Mouse (Mus musculus) cerebellum, postnatal 10 days (tissue): ENCODE data around the gene Tbrg1.
A peak's percentile ranks its signal among the peaks of the same experiment; 100 is the strongest.

Source experiments
- DNase-seq, 2 experiments: peaks; one replicate each; pipeline ENCODE4 v3.0.0; 2021; ENCODE audit warnings: mixed read lengths in 2 of 2

Gene Tbrg1

DNA sequence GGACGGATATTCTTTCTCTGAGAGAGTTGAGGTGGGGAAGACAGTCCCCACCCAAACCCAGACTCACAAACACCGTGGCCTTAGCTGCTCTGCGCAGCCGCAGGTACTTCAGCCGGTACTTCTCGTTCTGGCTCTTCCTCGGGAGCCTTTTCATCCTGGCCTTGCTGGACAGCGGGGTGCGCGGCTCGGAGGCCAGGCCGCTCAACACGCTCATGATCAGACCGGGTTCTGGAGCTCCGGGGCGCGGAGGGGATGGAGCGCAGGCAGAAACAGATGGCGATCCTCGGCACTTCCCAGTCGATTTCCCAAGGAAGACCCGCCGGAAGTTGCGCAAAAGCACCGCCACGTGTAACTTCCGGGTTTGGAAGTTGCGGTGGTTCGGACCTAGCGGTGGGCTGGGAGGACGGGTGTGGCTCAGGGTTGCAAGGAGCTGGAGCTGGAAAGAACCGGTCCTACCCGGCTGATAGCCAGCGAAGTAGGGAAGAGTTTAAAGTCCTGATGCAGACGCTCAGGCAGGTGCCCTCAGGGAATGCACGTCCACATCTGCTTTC is at the start of gene Tbrg1:
TSS of gene Tbrg1 (minus strand) at position 382 of the 551 bp plus-strand sequence.
- DNase-seq, result peak; percentile 84 to 86

DNA sequence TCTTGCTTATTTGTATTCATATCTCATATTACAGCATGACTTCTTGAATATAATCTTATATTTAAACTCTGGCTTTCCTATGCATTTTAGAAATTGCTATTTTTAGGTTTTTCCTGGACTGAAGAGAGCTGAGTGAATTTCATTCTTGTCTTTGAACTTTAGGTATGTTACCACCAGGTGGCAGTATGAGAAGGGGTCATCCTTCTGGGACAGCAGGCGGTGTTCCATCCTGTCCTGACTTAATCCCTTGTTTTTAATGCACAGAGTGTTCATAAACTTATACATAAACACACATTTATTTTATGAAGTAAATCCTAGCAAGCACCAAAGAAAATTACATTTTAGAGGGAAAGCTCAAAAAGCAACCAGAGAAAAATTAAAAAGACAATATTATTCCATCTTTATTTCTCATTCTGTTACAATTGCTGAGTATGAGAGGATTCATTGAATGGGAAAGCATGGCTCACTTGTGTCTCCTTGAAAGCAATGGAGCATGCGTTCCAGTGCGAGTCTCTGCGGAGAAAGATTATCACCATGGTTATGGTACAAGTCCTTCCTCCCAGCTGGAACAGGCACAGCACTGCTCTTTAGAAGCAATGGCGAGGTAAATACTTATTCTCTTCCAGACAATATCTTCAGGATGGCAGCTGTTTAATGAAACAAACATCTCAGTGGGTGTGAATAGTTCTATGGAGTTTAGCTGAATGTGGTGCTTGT is 33.0 kb upstream of the Tbrg1 start:
- DNase-seq, result peak; percentile 51 to 66

DNA sequence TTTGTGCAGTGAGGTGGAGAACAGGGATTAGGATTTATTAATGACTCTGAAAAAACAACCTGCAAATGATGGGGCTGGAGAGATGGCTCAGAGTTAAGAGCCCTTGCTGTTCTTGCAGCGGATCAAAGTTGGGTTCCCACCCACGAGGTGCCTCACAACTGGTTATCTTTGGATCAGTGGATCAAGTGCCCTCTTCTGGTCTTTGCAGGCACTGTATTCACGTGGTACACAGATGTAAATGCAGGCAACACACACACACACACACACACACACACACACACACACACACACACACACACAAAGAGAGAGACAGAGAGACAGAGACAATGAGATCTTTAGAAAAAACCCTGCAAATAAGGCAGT is 30.8 kb upstream of the Tbrg1 start:
- peak in 1 of 2 experiments; percentile 4 for DNase-seq

DNA sequence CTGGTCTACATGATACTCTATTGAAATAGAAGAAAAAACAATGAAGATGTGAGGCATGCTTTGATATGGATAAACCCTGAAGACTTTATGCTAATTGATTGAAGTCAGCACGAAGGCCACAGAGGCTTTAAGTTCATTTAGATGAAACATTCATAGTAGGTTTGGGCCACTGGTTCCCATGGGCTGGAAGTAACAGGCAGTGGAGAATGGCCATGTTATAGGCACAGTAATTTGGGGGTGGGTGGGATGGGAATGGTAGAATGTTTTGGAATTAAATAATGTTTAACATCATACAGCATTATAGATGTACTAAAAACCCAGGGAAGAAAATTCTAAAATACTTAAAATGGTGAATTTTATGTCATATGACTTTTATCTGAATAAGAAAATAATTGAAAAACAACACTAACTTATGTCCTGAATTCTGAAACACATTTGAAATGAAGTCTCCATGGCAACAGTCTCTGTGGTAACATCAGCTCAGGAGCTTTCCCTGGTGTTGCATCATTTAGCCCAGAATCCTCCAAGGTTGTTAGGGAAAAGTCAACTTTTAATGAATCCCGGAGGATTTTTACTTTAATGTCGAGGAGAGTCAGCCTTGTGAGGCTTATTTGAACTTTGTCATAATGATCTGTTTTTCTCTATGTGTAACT is 30.3 kb upstream of the Tbrg1 start:
- DNase-seq, result no peak

DNA sequence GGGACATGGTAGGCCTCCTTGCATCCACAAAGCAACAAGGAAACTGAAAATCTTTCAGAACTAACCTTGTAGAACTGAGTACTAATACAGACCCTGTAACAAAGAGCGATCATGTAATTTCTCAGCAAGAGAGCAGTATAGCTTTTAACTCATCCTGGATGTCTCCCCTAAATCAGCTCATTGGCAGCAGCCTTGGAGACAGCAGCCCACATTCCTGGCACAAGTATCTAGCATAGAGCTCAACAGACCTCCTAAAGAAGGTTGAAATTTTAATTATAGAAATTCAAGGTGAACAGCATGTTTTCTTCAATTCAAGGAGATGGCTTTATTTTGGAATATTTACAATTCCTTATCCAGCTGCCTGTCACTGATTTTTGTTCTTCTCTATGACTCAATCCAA is 24.0 kb upstream of the Tbrg1 start:
- no peak for DNase-seq

DNA sequence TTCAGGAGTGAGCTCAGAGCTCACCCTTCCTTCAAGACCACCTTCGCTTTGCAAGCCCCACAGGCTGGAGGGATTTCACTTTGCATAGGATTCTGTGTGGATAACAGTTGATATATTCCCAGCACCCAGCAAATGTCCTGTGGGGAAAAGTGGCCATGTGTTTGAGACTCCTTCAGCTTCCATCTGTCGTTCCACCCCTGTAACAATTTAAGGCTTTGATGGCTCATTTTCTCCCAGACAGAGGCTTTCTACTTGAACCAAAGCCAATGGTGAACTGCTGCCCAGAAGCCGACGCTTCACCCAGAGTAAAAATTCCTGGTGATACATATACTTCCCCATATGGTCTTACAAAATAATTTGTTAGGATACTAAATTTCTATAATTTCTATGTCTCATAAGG is 18.2 kb upstream of the Tbrg1 start:
- peak in 1 of 2 experiments; percentile 8 for DNase-seq

DNA sequence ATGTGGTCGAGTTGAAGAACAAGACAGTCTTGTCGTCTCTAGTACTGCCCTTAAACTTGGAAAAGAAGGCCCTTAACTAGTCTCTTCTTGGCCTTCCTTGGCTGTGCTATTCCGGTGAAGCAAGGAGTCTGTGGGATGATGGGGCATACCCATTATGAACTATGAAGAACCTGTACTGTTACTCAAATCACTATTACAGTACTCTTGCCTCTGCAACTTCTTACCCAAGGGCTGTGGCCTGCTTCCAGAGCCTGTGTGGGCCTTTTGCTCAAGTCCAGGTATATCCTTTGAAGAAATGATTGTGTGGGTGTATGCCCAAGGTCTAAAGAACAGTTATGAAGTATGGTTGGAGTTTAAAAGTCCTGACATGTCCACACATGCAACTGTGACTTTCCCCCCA is 13.1 kb upstream of the Tbrg1 start:
- no peak for DNase-seq

DNA sequence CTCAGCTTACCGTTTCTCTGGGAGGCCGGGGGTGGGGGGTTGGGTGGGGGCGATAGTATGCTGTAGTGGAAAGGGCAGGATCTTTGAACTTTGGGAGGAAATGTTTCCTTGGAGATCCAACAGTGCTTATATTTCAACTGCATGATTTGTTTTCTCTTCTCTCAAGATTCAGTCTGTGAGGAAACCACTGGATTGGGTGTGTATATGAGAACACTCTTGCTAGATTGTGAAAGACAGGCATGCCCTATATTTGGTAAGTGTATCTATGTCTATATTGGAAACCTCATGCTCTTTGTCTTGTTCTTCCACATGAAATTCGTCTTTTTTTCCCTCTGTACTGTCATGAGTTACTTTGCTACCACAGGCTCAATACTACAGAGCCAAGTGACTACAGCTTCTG is 12.6 kb upstream of the Tbrg1 start:
- DNase-seq, result no peak

DNA sequence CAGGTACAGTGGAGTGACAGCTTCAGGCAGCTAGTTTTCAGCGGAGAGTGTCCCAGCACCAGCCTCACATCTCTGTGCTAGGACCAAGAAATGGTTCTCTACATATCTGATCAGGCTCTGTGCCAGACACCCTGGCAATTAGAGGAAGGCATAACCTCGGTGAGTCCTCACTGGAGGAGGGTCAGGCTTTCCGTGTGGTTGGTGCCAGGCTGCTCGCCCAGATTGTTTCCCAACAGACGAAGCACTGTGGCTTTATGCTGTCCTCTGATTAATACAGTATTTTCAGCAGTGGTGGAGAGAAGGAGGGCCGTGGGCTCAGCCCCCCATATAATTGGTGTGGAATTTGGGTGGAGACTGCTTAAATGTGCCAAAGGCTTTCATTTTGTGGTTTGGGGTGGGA is 12.0 kb upstream of the Tbrg1 start, which contains the start of gene Panx3:
TSS of gene Panx3 (minus strand) at position 121 of the 400 bp plus-strand sequence.
- DNase-seq, result no peak

DNA sequence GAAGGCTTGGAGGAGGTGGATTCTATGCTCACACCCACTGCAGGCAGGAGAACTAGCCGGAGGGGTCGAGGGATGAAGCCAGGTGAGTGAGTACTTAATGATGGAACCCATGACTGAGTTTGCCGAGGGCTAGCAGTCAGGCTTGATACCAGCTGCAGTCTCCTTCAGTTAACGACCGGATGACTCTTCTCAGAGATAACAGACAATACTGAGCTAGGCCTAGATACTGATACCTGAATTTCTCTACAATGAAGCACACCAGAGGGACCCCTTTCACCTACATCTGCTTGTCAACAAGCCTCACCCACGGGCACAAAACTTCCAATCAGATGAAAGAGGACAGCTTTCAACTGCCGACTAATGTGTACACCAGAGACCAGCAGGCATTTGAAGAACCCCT is 8.9 kb upstream of the Tbrg1 start:
- DNase-seq, result no peak

DNA sequence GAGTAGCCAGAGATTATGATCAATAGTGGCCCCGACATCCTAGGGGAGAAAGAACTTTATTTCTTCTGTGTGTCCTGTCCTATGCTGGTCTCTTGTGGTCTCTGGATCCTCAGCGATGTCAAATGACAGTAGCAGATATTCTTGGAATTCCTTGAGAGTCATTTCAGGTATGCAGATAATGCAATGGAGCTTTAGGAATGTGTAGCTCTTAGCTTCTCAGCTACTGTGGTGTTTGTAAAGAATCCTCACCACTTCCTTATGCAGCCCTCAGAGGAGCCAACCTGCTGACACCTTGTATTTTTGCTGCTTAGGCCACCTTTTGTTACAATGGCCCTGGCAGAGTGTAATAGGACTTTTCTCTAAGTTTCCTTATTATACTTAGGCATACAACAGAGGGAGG is 7.5 kb upstream of the Tbrg1 start:
- no peak for DNase-seq

DNA sequence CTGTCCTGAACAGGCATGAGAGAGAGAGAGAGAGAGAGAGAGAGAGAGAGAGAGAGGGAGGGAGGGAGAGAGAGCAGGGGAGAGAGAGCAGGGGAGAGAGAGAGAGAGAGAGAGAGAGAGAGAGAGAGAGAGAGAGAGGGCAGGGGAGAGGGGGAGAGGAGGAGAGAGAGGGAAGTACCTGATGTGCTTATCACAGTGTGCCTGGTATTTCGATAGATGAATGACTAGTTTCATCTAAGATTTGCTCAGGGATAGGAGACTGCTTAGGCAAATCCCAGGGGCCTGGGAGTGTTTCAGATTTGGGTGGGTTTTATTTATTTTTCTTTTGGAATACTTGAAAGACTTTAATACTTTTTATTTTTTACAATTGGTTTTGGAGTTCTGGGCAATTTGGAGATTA is 6.1 kb upstream of the Tbrg1 start:
- DNase-seq, result no peak

DNA sequence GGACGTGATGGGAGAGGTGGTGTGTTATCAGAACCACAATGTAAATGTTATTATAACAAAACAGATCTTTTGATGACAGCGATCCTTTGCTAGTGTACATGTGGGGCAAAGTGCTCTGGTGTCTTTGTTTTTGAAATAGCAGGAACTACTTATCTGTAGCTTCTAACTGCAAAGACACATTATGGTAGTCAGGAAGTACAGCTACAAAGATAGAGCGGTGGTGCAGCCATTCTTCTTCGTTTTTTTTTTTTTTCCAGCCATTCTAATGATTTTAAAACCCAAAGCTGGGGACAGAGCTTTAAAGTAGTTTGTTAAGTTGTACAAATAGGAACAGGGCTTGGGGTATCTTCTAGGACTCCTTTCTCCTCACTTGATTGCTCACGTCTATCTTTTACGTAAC is 2.3 kb upstream of the Tbrg1 start:
- no peak for DNase-seq

DNA sequence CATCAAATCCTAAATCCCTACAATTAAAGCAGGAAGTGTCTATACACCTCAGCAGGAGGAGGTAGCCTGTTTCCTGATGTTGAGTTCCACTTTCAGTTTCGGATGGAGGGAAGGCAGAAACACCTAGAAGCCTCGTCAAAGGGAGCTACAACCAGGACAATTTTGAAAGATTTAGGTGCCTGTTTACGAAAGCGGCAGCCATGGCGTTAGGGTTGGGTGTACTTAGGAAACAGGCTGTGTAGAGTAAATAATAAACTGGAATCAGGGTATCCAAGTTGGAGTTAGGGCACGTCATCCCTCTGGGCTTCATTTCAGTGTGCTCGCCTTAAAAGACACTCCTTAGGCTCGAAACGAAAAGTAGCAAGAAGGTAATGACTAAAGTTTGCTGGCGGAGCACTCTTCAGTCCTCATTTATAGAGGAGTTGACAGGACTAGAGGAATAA is 652 bp downstream of the Tbrg1 start:
- peak in 1 of 2 experiments; percentile 5 for DNase-seq

DNA sequence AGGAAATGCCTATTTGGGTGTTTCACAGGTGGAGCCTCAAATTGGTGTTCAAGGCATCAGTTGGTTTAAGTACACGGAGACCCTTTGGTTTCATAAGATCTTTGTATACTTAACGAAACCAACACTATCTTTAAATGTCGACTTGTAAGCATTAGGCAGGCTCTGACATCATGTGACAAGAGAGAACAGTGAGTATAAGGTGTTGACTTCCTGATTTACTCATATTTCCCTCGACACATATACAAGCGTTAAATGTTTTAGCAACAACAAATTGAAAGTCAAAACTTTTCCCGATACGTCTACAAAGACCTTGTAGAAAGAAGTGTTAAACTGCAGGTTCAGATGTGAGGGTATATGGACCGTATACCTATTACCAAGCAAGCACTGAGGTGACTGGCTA is 1.2 kb downstream of the Tbrg1 start:
- DNase-seq, result no peak

DNA sequence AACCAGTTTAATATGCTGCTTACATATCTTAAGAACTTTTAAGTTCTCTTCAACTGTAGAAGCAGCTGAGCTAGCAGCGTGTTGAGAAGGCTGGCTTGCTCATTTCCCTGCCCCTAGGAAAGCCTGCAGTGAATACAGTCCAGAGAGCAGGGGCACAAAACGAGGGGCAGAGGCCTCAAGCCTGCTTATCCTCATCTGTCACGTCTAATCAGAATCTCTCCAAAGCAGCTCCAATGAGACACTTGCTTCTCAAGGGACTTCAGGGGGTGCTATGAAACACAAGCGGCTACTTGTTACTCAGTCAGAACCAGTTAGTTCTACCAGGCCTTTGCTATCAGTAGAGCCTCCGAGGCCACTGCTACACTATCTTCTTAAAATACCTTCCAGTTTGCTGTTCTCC is 3.3 kb downstream of the Tbrg1 start:
- no peak for DNase-seq

DNA sequence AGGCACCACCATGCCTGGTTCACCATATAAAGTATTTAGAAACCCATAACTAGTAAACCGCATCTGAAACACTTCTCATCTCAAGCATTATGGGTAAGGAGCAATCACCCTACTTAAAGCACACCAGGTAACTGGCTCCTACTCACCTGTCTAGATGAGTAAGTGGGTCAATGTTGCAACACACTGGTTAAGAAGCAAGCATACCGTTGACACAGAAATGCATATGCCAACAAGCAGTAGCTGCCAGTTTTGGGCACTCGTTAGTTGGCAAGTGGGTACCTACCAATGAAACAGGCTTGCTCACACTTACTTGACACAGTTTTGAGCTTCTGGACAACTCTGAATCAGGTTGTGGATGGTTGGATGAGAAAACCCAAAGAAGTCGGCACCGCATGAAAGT is 6.5 kb downstream of the Tbrg1 start:
- no peak for DNase-seq

DNA sequence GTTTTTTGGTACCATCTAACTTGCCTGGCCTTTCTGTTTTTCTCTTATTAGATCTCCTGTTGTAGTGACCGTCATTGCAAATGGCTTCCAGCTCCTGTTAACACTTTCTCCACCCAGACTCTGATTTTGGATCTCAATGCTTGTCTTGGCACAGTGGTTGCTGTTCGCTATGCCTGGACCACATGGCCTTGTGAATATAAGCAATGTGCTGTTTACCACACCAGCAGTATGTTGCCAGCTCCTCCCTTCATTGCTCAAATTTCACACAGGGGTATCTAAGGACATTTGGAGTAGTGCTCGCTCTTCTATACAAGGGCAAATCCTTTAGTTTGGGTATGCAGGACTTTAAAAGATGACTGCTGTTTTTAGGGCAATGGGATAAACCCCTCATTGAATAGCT is 10.9 kb downstream of the Tbrg1 start:
- DNase-seq, result no peak

DNA sequence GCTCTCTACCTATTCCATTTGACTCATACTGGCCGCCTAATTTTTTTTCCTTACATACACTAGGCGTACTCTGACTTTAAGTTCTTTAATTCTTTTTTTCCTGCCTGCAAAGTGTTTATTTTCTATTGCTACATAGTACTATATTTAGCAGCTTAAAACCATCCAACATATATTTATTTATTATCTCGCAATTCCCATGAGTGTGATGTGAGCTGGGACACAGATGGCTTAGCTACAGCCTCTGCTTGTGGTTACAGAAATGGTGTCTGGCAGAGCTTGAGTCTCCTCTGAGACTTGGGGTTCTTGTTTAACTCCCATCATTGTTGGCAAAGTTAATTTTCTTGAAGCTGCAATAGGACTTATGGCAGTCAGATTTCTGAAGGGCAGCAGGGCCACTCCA is 18.4 kb downstream of the Tbrg1 start:
- DNase-seq, result no peak

DNA sequence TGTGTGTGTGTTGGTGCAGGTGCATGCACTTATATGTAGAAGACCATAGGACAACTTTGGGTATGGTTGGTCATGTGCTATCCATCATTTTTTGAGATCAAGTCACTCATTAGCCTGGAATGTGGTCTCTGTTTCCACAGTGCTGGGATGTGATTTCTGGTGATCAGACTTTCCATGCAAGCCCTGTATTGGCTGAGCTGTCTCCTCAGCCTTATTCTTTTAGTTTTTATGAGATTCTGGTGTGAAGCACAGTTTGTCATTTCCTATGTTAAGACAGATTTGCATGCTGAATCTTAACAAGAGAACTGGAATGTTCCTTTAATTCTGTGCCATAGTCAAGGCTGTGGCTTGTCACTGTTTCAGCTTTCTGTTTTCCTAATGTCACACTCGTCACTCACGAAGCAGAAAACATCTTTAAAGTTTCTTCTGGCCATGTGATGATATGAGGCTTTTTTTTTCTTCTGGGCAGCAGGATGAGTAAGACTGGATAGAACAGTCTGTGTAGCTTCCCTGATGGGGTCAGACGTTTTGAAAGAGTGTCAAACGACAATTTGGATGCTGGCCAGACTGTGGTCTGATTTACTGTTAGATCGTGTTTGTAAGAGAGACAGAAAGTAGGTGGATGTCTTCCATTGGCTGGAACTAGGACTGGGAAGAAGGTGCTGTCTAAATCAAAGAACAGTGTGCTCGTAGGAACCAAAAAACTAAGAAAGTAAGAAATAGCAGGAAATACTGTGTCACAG is 20.1 kb downstream of the Tbrg1 start:
- no peak for DNase-seq

DNA sequence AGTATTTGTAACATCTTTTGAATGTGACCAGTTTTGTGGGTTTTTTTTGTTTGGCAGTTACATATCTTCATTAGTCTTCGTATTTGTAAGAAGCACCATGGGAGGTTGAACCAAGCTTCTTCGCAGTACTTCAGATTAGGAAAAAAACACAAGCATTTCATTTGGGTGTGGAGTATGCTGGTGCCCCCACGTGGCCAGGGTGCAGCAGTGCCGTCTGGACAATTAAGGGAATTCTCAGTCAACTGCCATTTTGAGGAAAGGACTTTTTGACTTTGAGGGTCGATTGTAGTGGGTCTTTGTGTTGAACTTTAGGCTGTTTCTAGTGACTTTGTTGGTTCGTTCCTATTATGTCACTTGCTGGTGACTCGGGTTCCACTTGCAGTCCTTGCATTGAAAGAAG is 20.8 kb downstream of the Tbrg1 start:
- peak; percentile 77 to 80 for DNase-seq

DNA sequence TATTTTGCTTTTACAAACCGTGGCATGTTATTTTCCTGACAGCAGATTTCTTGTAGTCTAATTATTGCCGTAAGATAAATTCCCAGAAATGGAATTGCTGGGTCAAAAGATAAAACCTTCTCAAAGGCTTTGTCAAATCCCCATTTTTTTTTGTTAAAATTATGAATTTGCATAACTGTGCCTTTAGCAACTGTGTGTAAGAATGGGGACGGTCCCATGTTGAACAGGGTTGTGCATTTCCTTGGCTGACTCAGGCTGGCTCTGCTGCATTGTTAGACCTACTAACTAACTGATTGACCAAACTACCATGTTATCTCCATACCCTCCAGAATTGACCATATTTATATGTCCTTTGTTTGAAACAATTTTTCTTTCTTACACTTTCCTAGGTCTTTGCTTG is 22.8 kb downstream of the Tbrg1 start:
- no peak for DNase-seq

DNA sequence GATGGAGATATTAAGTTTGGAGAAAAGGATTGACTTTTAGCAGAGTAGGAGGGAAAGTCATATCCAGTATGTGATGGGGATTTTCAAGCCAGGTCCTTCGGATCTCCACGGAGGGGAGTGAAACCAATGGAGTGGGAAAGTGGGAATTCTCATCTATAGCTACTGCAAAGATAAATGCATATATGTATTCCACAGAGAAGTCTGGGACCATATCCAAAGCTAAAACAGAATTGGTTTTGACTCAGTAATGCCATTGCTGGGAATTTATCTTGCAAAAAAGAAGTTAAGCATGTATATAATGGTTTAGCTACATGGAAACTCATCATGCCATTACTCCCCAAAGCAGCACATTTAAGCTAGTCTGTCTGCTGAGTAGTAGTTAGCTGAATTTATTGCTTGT is 24.8 kb downstream of the Tbrg1 start:
- DNase-seq, result no peak

DNA sequence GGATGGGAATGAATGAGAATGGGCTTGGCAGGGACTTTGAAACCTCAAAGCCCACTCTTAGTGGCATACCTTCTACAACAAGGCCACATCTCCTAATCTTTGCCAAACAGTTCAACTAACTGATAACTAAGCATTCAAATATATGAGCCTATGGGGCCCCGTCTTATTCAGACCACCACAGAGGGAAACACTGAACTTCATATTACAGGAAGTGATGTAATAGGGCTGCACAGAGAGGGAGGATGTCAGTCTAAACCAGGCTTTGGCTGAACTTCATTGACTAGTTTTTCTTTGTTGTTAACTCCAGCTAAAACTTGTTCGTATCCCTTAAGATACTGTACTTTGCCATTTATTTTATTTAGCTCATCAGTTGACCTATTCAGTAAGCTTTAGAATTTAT is 27.2 kb downstream of the Tbrg1 start:
- DNase-seq, result no peak
